Mouse (Mus musculus) cerebellum, adult 2 months (tissue): Measurements from ENCODE around the gene Fthl17d.
"Not testable (repeated sequence)": the region's sequence is repeated elsewhere in the genome, so short reads cannot be mapped to it uniquely, and the experiment has no call there.

Source experiments
- CTCF ChIP-seq: fragments of 200-500 bp; IDR thresholded peaks from 2 replicates; pipeline ENCODE4 v1.5.1; 2011; ENCODE audit warnings: low read depth, mild to moderate bottlenecking, control low read depth, low read length, moderate library complexity, borderline replicate concordance; ENCODE audit not compliant: insufficient read depth
- POLR2A ChIP-seq: fragments of 200-500 bp; IDR thresholded peaks from 2 replicates; pipeline ENCODE4 v1.6.1; 2011; ENCODE audit warnings: low read length, control low read depth, borderline replicate concordance; ENCODE audit not compliant: insufficient read depth

GRCm38 (mm10) chrX:9033193-9033592, 46.6 kb upstream of the Fthl17d start, which contains the start of gene Fthl17e:
- TF ChIP-seq CTCF, POLR2A: not testable (repeated sequence)
